In the genomic region with DNA sequence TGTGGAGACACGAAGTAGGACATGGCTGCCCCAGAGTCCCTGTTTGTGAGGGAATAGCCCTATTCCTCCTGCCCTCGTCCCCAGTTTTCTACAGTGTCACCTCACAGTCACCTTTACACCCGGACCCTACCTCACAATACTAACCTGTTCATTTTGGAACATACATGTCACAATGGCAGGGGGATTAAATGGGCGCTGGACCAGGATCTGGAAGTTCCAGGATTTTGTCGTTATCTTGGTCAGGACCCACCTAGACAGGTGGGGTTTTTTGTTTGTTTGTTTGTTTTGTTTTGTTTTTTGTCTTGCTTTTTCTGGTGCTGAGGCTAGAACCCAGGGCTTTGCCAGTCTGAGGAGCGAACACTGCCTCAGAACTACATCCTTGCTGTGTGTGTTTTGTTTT, we compare ENCODE assay signal across 33 mouse cellular contexts. TPM values are rescaled to one million over a fixed set of nuclear protein-coding genes. Genes with fewer than 3 reads are reported as not detected.
DNase-seq lines count a peak whose midpoint lies in the region; ATAC-seq and TF ChIP-seq lines count a peak whose summit lies in the region.
"Had no signal": no experiment of that assay in that cellular context is flagged by ENCODE, and none has a peak within 500 bp of the region (broad histone marks: within the 10 kb centered on the region; RNA-seq: fewer than 3 reads in every experiment).

A gene (minus strand): TSS at position 101 of the 400 bp plus-strand sequence.

- TF ChIP-seq EP300 in MEL (IDR thresholded peaks at IDR 0.05; ENCODE audit: low read depth in 1 of 2, low read length in 2 of 2), result no peak

- no peak for ATAC-seq in hindbrain, embryonic 13.5 days (ENCODE audit: low FRiP score)
- no peak for ATAC-seq in hindbrain, embryonic 16.5 days
- ATAC-seq in liver, embryonic 13.5 days (ENCODE audit: low read depth), result no peak
- no peak for ATAC-seq in forebrain, embryonic 16.5 days
- ATAC-seq: forebrain, embryonic 15.5 days; Patski had no signal

- 89% methylated on average over 6 of the region's 6 CpGs for WGBS in hindbrain, embryonic 13.5 days
- 88% methylated on average over 6 of the region's 6 CpGs for WGBS in hindbrain, embryonic 16.5 days
- WGBS in liver, embryonic 13.5 days (ENCODE audit: insufficient replicate concordance), result 68% methylated on average over 6 of the region's 6 CpGs
- 92% methylated on average over 6 of the region's 6 CpGs for WGBS in forebrain, embryonic 16.5 days

- H3K27ac ChIP-seq in hindbrain, embryonic 13.5 days, result no peak within 1 kb of the TSS
- no peak within 1 kb of the TSS for H3K27ac ChIP-seq in hindbrain, embryonic 16.5 days (ENCODE audit: low read depth, low read length)
- H3K27ac ChIP-seq in liver, embryonic 13.5 days, result 0 out of 2 replicates have a peak within 1 kb of the TSS, but pooled peaks have one; percentile 36
- H3K27ac ChIP-seq in MEL (ENCODE audit: control insufficient read depth, low read depth, low read length), result peak within 1 kb of the TSS; percentile 72
- H3K27ac ChIP-seq in forebrain, embryonic 16.5 days (ENCODE audit: low read length), result no peak within 1 kb of the TSS
- H3K27ac ChIP-seq: embryonic facial prominence, embryonic 12.5 days; embryonic facial prominence, embryonic 15.5 days; forebrain, embryonic 12.5 days; forebrain, embryonic 15.5 days; heart, adult 2 months; heart, embryonic 10.5 days; heart, embryonic 13.5 days; hindbrain, embryonic 15.5 days had no signal

- no peak within 1 kb of the TSS for H3K4me3 ChIP-seq in hindbrain, embryonic 13.5 days
- no peak within 1 kb of the TSS for H3K4me3 ChIP-seq in hindbrain, embryonic 16.5 days (ENCODE audit: low read length)
- no peak within 1 kb of the TSS for H3K4me3 ChIP-seq in liver, embryonic 13.5 days (replicated peaks)
- peak within 1 kb of the TSS; percentile 93 for H3K4me3 ChIP-seq in E14TG2a.4 (replicated peaks; ENCODE audit: low read length)
- no peak within 1 kb of the TSS for H3K4me3 ChIP-seq in MEL (ENCODE audit: control insufficient read depth in 1 of 2, insufficient read depth in 1 of 2, low read depth in 2 of 2, low read length in 2 of 2)
- H3K4me3 ChIP-seq in forebrain, embryonic 16.5 days (replicated peaks; ENCODE audit: low read length), result no peak within 1 kb of the TSS
- H3K4me3 ChIP-seq: embryonic facial prominence, embryonic 12.5 days; embryonic facial prominence, embryonic 15.5 days; erythroblast, embryonic 14.5 days; forebrain, embryonic 12.5 days; forebrain, embryonic 15.5 days; heart, adult 2 months; heart, embryonic 10.5 days; heart, embryonic 13.5 days; hindbrain, embryonic 15.5 days had no signal

- H3K9ac ChIP-seq in hindbrain, embryonic 13.5 days, result 0 out of 2 replicates have a peak within 1 kb of the TSS, but pooled peaks have one; percentile 43
- no peak within 1 kb of the TSS for H3K9ac ChIP-seq in hindbrain, embryonic 16.5 days (ENCODE audit: low read depth, low read length)
- 0 out of 2 replicates have a peak within 1 kb of the TSS, but pooled peaks have one; percentile 7 for H3K9ac ChIP-seq in liver, embryonic 13.5 days
- peak within 1 kb of the TSS; percentile 38 for H3K9ac ChIP-seq in MEL (ENCODE audit: control insufficient read depth, low read depth, low read length, poor library complexity, severe bottlenecking)
- H3K9ac ChIP-seq in forebrain, embryonic 16.5 days (replicated peaks; ENCODE audit: low read depth, low read length), result no peak within 1 kb of the TSS
- H3K9ac ChIP-seq: embryonic facial prominence, embryonic 12.5 days; embryonic facial prominence, embryonic 15.5 days; forebrain, embryonic 12.5 days; forebrain, embryonic 15.5 days; heart, embryonic 13.5 days; hindbrain, embryonic 15.5 days had no signal

- peaks cover 21% of the 10 kb centered on the region for H3K4me1 ChIP-seq in hindbrain, embryonic 13.5 days (replicated peaks)
- H3K4me1 ChIP-seq in hindbrain, embryonic 16.5 days (ENCODE audit: control insufficient read depth, insufficient read depth, low read depth, low read length), result peaks cover 11% of the 10 kb centered on the region
- H3K4me1 ChIP-seq in liver, embryonic 13.5 days (replicated peaks), result peaks cover 39% of the 10 kb centered on the region
- peaks cover 94% of the 10 kb centered on the region for H3K4me1 ChIP-seq in E14TG2a.4 (replicated peaks; ENCODE audit: low read depth, low read length)
- peaks cover 2 to 22% of the 10 kb centered on the region in 2 experiments; a peak in 3 of 4 replicates for H3K4me1 ChIP-seq in MEL (ENCODE audit: control insufficient read depth in 1 of 2, insufficient read depth in 2 of 2, low read length in 2 of 2)
- H3K4me1 ChIP-seq in forebrain, embryonic 16.5 days (replicated peaks; ENCODE audit: control insufficient read depth, insufficient read depth, low read length), result peaks cover 10% of the 10 kb centered on the region

- no peaks in the 10 kb centered on the region for H3K9me3 ChIP-seq in hindbrain, embryonic 13.5 days
- no peaks in the 10 kb centered on the region for H3K9me3 ChIP-seq in hindbrain, embryonic 16.5 days (ENCODE audit: control insufficient read depth, low read length)
- no peaks in the 10 kb centered on the region for H3K9me3 ChIP-seq in liver, embryonic 13.5 days (replicated peaks)
- H3K9me3 ChIP-seq in E14TG2a.4 (ENCODE audit: low read length), result no peaks in the 10 kb centered on the region
- H3K9me3 ChIP-seq in MEL (replicated peaks; ENCODE audit: insufficient read depth, low read length), result no peaks in the 10 kb centered on the region
- no peaks in the 10 kb centered on the region for H3K9me3 ChIP-seq in forebrain, embryonic 16.5 days (ENCODE audit: control insufficient read depth, low read length)
- H3K9me3 ChIP-seq: embryonic facial prominence, embryonic 12.5 days; embryonic facial prominence, embryonic 15.5 days; forebrain, embryonic 12.5 days; forebrain, embryonic 15.5 days; heart, embryonic 10.5 days; heart, embryonic 13.5 days; hindbrain, embryonic 15.5 days had no signal

- peaks cover 9% of the 10 kb centered on the region for H3K79me2 ChIP-seq in MEL (ENCODE audit: control insufficient read depth, insufficient read depth, low read length, poor library complexity)

- H3K27me3 ChIP-seq in hindbrain, embryonic 13.5 days, result no peaks in the 10 kb centered on the region
- H3K27me3 ChIP-seq in hindbrain, embryonic 16.5 days (replicated peaks; ENCODE audit: control insufficient read depth, insufficient read depth, low read length), result no peaks in the 10 kb centered on the region
- H3K27me3 ChIP-seq in liver, embryonic 13.5 days, result no peaks in the 10 kb centered on the region
- H3K27me3 ChIP-seq in E14TG2a.4 (ENCODE audit: insufficient read depth, low read length) (no peaks in the 10 kb centered on the region), MEL (ENCODE audit: control insufficient read depth in 1 of 2, insufficient read depth in 2 of 2, low read length in 2 of 2) (no peaks in the 10 kb centered on the region)
- no peaks in the 10 kb centered on the region for H3K27me3 ChIP-seq in forebrain, embryonic 16.5 days (replicated peaks; ENCODE audit: control insufficient read depth, insufficient read depth, low read length)
- H3K27me3 ChIP-seq: embryonic facial prominence, embryonic 12.5 days; embryonic facial prominence, embryonic 15.5 days; forebrain, embryonic 12.5 days; forebrain, embryonic 15.5 days; heart, embryonic 13.5 days; hindbrain, embryonic 15.5 days; Patski had no signal

- TF ChIP-seq CTCF in E14TG2a.4 (conservative IDR thresholded peaks at IDR 0.05; ENCODE audit: low read length), result no peak
- no peak for TF ChIP-seq CTCF in MEL (IDR thresholded peaks at IDR 0.05 in 2 of 3, conservative IDR thresholded peaks at IDR 0.05 in 1 of 3; ENCODE audit: control insufficient read depth in 1 of 3, insufficient read depth in 1 of 3, low read depth in 2 of 3, low read length in 3 of 3, poor library complexity in 1 of 3, severe bottlenecking in 1 of 3)

- peaks cover 47% of the 10 kb centered on the region for H3K36me3 ChIP-seq in hindbrain, embryonic 13.5 days
- peaks cover 20% of the 10 kb centered on the region for H3K36me3 ChIP-seq in hindbrain, embryonic 16.5 days (ENCODE audit: control insufficient read depth, insufficient read depth, low read length)
- H3K36me3 ChIP-seq in liver, embryonic 13.5 days, result peaks cover 33% of the 10 kb centered on the region
- H3K36me3 ChIP-seq in E14TG2a.4 (ENCODE audit: insufficient read depth, low read length), result peaks cover 56% of the 10 kb centered on the region
- peaks cover 0 to 17% of the 10 kb centered on the region in 2 experiments; a peak in 2 of 4 replicates for H3K36me3 ChIP-seq in MEL (ENCODE audit: control insufficient read depth in 1 of 2, insufficient read depth in 2 of 2, low read length in 2 of 2)
- peaks cover 21% of the 10 kb centered on the region; the same call in 1 of the 2 replicates for H3K36me3 ChIP-seq in forebrain, embryonic 16.5 days (ENCODE audit: control insufficient read depth, insufficient read depth)

- no peak within 1 kb of the TSS for H3K4me2 ChIP-seq in hindbrain, embryonic 13.5 days
- no peak within 1 kb of the TSS for H3K4me2 ChIP-seq in hindbrain, embryonic 16.5 days (ENCODE audit: low read length)
- H3K4me2 ChIP-seq in liver, embryonic 13.5 days, result no peak within 1 kb of the TSS
- no peak within 1 kb of the TSS for H3K4me2 ChIP-seq in forebrain, embryonic 16.5 days (ENCODE audit: low read length)
- H3K4me2 ChIP-seq: embryonic facial prominence, embryonic 12.5 days; embryonic facial prominence, embryonic 15.5 days; forebrain, embryonic 12.5 days; forebrain, embryonic 15.5 days; heart, embryonic 13.5 days; hindbrain, embryonic 15.5 days had no signal

- no peak for TF ChIP-seq RAD21 in MEL (IDR thresholded peaks at IDR 0.05; ENCODE audit: low read depth, low read length)

- TF ChIP-seq POLR2A in MEL (IDR thresholded peaks at IDR 0.05; ENCODE audit: control insufficient read depth in 1 of 2, insufficient read depth in 1 of 2, low read depth in 1 of 2, low read length in 2 of 2, poor library complexity in 1 of 2), result no peak

- DNase-seq in liver, embryonic 13.5 days, result no peak
- DNase-seq in liver (no peak), MEL (ENCODE audit: low read depth, low spot score) (no peak)
- no peak for DNase-seq in layer of hippocampus, adult 8-10 months (ENCODE audit: low spot score in 2 of 2)
- DNase-seq: adrenal gland, postnatal 10 days; adrenal gland, postnatal 36 days; cerebellum, adult 11 months; cerebellum, adult 2 months; cerebellum, adult 9-11 months; gastrocnemius, postnatal 10 days; gastrocnemius, postnatal 36 days; heart, adult 2 months; heart, postnatal 14 days; heart, postnatal 4 days had no signal

TF ChIP-seq in MEL, 35 proteins besides CTCF, POLR2A, EP300 and RAD21 (continues in another document):
- no peak for TF ChIP-seq USF1 (IDR thresholded peaks at IDR 0.05; ENCODE audit: low read depth, low read length)

RNA-seq across cellular contexts. Expression of the gene that starts here (rescaled TPM):
- polyA plus RNA-seq in hindbrain, embryonic 13.5 days (2015; fragmentation: Nextera tagmentation; extraction: Ambion mirVana), result not detected in 2 replicates
- polyA plus RNA-seq in hindbrain, embryonic 16.5 days (2015; fragmentation: Nextera tagmentation; extraction: Ambion mirVana), result not detected in 2 replicates
- polyA plus RNA-seq in liver, embryonic 13.5 days (2015; fragmentation: Nextera tagmentation; extraction: Ambion mirVana), result not detected in 2 replicates
- 0.42 and 0.50 TPM in 2 replicates for total RNA-seq in MEL (2012; rRNA removed)
- polyA plus RNA-seq in MEL (2012; ENCODE audit: insufficient read depth in 1 of 2, insufficient read length in 2 of 2, low read depth in 1 of 2, low replicate concordance in 2 of 2, missing spikeins in 1 of 2), result under 1 TPM in 1 of 2 experiments, not detected in 1; 0.13 TPM
- 0.47 TPM in 1 of 2 replicates, not detected in the other for polyA plus RNA-seq in forebrain, embryonic 16.5 days (2015; fragmentation: Nextera tagmentation; extraction: Ambion mirVana)
- 1 to 10 TPM in 1 of 4 experiments, under 1 TPM in 1, not detected in 2; 0.54 to 1.3 TPM for total RNA-seq in layer of hippocampus, adult 8-10 months (2022)
- total RNA-seq: adrenal gland, adult 18-20 months; adrenal gland, postnatal 10 days; adrenal gland, postnatal 36 days; common myeloid progenitor, adult 5-6 weeks; gastrocnemius, adult 18-20 months; granulocyte monocyte progenitor cell, adult 5-6 weeks had no signal
- polyA plus RNA-seq: embryonic facial prominence, embryonic 15.5 days; erythroblast, embryonic 14.5 days; forebrain, embryonic 12.5 days; forebrain, embryonic 15.5 days; heart, embryonic 10.5 days; heart, embryonic 13.5 days; heart, embryonic 16.5 days; hindbrain, embryonic 11.5 days had no signal

Comparison
In these comparisons a context has a peak if more than half of its experiments do, and no peak if none do; other contexts are left out.
1. H3K9ac ChIP-seq: peak in hindbrain, embryonic 13.5 days (single experiment), liver, embryonic 13.5 days (single experiment) and MEL (single experiment); none in hindbrain, embryonic 16.5 days (single experiment) and forebrain, embryonic 16.5 days (single experiment).
2. H3K27ac ChIP-seq: peak in liver, embryonic 13.5 days (single experiment) and MEL (single experiment); none in hindbrain, embryonic 13.5 days (single experiment), hindbrain, embryonic 16.5 days (single experiment) and forebrain, embryonic 16.5 days (single experiment).